Comparison of ENCODE assay signal across 15 mouse cellular contexts in genomic region chr1:118789468-118789867, GRCm38 (mm10).
DNase-seq lines count a peak whose midpoint lies in the region; ATAC-seq and TF ChIP-seq lines count a peak whose summit lies in the region.
"Had no signal": no experiment of that assay in that cellular context is flagged by ENCODE, and none has a peak within 500 bp of the region (broad histone marks: within the 10 kb centered on the region; RNA-seq: fewer than 3 reads in every experiment).

No protein-coding gene starts in this region.

- no peak overlapping the region for H3K4me2 ChIP-seq in hindbrain, postnatal 0 days (ENCODE audit: low read depth, low read length)
- no peak overlapping the region for H3K4me2 ChIP-seq in hindbrain, embryonic 13.5 days
- no peak overlapping the region for H3K4me2 ChIP-seq in limb, embryonic 12.5 days
- H3K4me2 ChIP-seq: heart, embryonic 15.5 days; midbrain, embryonic 15.5 days; neural tube, embryonic 13.5 days had no signal

- H3K9me3 ChIP-seq in hindbrain, postnatal 0 days (ENCODE audit: low read length) = no peaks in the 10 kb centered on the region
- no peaks in the 10 kb centered on the region; the same call in 1 of the 2 replicates for H3K9me3 ChIP-seq in hindbrain, embryonic 13.5 days
- H3K9me3 ChIP-seq in limb, embryonic 12.5 days = peaks cover 10% of the 10 kb centered on the region; the same call in 1 of the 2 replicates
- H3K9me3 ChIP-seq: heart, embryonic 15.5 days; midbrain, embryonic 15.5 days; neural tube, embryonic 13.5 days had no signal

- TF ChIP-seq POLR2A in cerebellum, adult 2 months (IDR thresholded peaks at IDR 0.05; ENCODE audit: borderline replicate concordance, insufficient read depth, low read length) = no peak

- H3K27ac ChIP-seq in hindbrain, postnatal 0 days = no peak overlapping the region
- no peak overlapping the region for H3K27ac ChIP-seq in hindbrain, embryonic 13.5 days
- no peak overlapping the region for H3K27ac ChIP-seq in cerebellum, adult 2 months (ENCODE audit: insufficient read depth, low read length)
- peak overlapping the region; percentile 67 for H3K27ac ChIP-seq in limb, embryonic 12.5 days
- H3K27ac ChIP-seq: heart, embryonic 15.5 days; midbrain, embryonic 15.5 days; neural tube, embryonic 13.5 days had no signal

- no peak for TF ChIP-seq CTCF in hindbrain, postnatal 0 days (IDR thresholded peaks at IDR 0.05; ENCODE audit: low read depth)
- TF ChIP-seq CTCF in cerebellum, adult 2 months (IDR thresholded peaks at IDR 0.05; ENCODE audit: borderline replicate concordance, insufficient read depth, low read depth, low read length) = no peak

- 34% methylated on average over 3 of the region's 3 CpGs for WGBS in hindbrain, postnatal 0 days
- WGBS in hindbrain, embryonic 13.5 days = 63% methylated on average over 3 of the region's 3 CpGs
- 6% methylated on average over 3 of the region's 3 CpGs for WGBS in cerebellum, adult 2 months
- WGBS in limb, embryonic 12.5 days = 28% methylated on average over 3 of the region's 3 CpGs

- H3K4me1 ChIP-seq in hindbrain, postnatal 0 days (ENCODE audit: insufficient read depth, low read length) = no peaks in the 10 kb centered on the region
- H3K4me1 ChIP-seq in hindbrain, embryonic 13.5 days (replicated peaks) = no peaks in the 10 kb centered on the region
- peaks cover 19% of the 10 kb centered on the region for H3K4me1 ChIP-seq in cerebellum, adult 2 months (ENCODE audit: control insufficient read depth, insufficient read depth, low read length)
- peaks cover 24% of the 10 kb centered on the region for H3K4me1 ChIP-seq in limb, embryonic 12.5 days (replicated peaks)
- H3K4me1 ChIP-seq: heart, embryonic 15.5 days; midbrain, embryonic 15.5 days; neural tube, embryonic 13.5 days had no signal

- H3K27me3 ChIP-seq in hindbrain, postnatal 0 days (ENCODE audit: insufficient read depth, low read length) = no peaks in the 10 kb centered on the region
- H3K27me3 ChIP-seq in hindbrain, embryonic 13.5 days = peaks cover 28% of the 10 kb centered on the region; the same call in 1 of the 2 replicates
- no peaks in the 10 kb centered on the region for H3K27me3 ChIP-seq in cerebellum, adult 2 months (ENCODE audit: control insufficient read depth, insufficient read depth, low read length)
- H3K27me3 ChIP-seq in limb, embryonic 12.5 days = no peaks in the 10 kb centered on the region
- H3K27me3 ChIP-seq: heart, embryonic 15.5 days; midbrain, embryonic 15.5 days; neural tube, embryonic 13.5 days had no signal

- peak; percentile 69 for ATAC-seq in hindbrain, postnatal 0 days
- no peak for ATAC-seq in hindbrain, embryonic 13.5 days (ENCODE audit: low FRiP score)
- ATAC-seq in cerebellum, adult (ENCODE audit: insufficient number of reproducible peaks, low FRiP score, low TSS enrichment) = peak; percentile 45
- no peak for ATAC-seq in limb, embryonic 12.5 days (ENCODE audit: insufficient number of reproducible peaks, insufficient read depth, low FRiP score, low TSS enrichment, low read depth)
- ATAC-seq: midbrain, embryonic 15.5 days had no signal

- H3K36me3 ChIP-seq in hindbrain, postnatal 0 days (ENCODE audit: insufficient read depth, low read length) = no peaks in the 10 kb centered on the region
- no peaks in the 10 kb centered on the region for H3K36me3 ChIP-seq in hindbrain, embryonic 13.5 days
- H3K36me3 ChIP-seq in limb, embryonic 12.5 days = no peaks in the 10 kb centered on the region
- H3K36me3 ChIP-seq: heart, embryonic 15.5 days; midbrain, embryonic 15.5 days; neural tube, embryonic 13.5 days had no signal

- peak; percentile 49 for DNase-seq in hindbrain, postnatal 0 days (ENCODE audit: low spot score)
- DNase-seq in cerebellum, adult 2 months = peak; percentile 46 to 71
- no peak for DNase-seq in thymus, postnatal 4 days
- no peak for DNase-seq in frontal cortex, postnatal 14 days (ENCODE audit: low spot score in 2 of 2)
- DNase-seq: adrenal gland, postnatal 10 days; embryo, embryonic 11 days; kidney, adult 8-10 months; lung, adult 2 months had no signal

- H3K4me3 ChIP-seq in hindbrain, postnatal 0 days (ENCODE audit: low read length) = no peak overlapping the region
- no peak overlapping the region for H3K4me3 ChIP-seq in hindbrain, embryonic 13.5 days
- H3K4me3 ChIP-seq in cerebellum, adult 2 months (replicated peaks; ENCODE audit: insufficient read depth, low read depth, low read length) = no peak overlapping the region
- no peak overlapping the region for H3K4me3 ChIP-seq in limb, embryonic 12.5 days (replicated peaks)
- H3K4me3 ChIP-seq: erythroblast, embryonic 14.5 days; heart, embryonic 15.5 days; midbrain, embryonic 15.5 days; neural tube, embryonic 13.5 days had no signal

- H3K9ac ChIP-seq in hindbrain, postnatal 0 days (replicated peaks; ENCODE audit: low read length) = no peak overlapping the region
- no peak overlapping the region for H3K9ac ChIP-seq in hindbrain, embryonic 13.5 days
- H3K9ac ChIP-seq in limb, embryonic 12.5 days (replicated peaks) = no peak overlapping the region
- H3K9ac ChIP-seq: heart, embryonic 15.5 days; midbrain, embryonic 15.5 days; neural tube, embryonic 13.5 days had no signal

Comparison
In these comparisons a context has a peak if more than half of its experiments do, and no peak if none do; other contexts are left out.
1. ATAC-seq: peak in hindbrain, postnatal 0 days (single experiment) and cerebellum, adult (single experiment); none in hindbrain, embryonic 13.5 days (single experiment) and limb, embryonic 12.5 days (single experiment).
2. DNase-seq: peak in hindbrain, postnatal 0 days (single experiment) and cerebellum, adult 2 months (2 of 2); none in thymus, postnatal 4 days (single experiment) and frontal cortex, postnatal 14 days (0 of 2).